Mouse (Mus musculus) liver, postnatal 0 days (tissue): ENCODE data around the gene Rufy2. TPM values are rescaled to one million over a fixed set of nuclear protein-coding genes. Genes with fewer than 3 reads are reported as not detected.
A peak's percentile ranks its signal among the peaks of the same experiment; 100 is the strongest.

Experiments used
- ATAC-seq: fragments of 200-750 bp; cut with Nextera tagmentation; 2 replicates; pipeline ENCODE4 v1.8.0; 2017; ENCODE audit warnings: mild to moderate bottlenecking, moderate library complexity
- DNase-seq: peaks from one replicate; pipeline ENCODE4 v3.0.0-alpha.2; 2016
- H3K27ac ChIP-seq: fragments of 300-500 bp; sonication (generic); 2 replicates; pipeline ENCODE4 v1.5.1; 2014; ENCODE audit warnings: antibody characterized with exemption, moderate library complexity, mild to moderate bottlenecking, low read depth
- H3K27me3 ChIP-seq: fragments of 300-500 bp; sonication (generic); 2 replicates; pipeline ENCODE4 v1.6.1; 2014; ENCODE audit warnings: low read length, control low read depth, mixed read lengths; ENCODE audit not compliant: insufficient read depth
- H3K36me3 ChIP-seq: fragments of 300-500 bp; sonication (generic); replicated peaks from 2 replicates; pipeline ENCODE4 v1.6.1; 2014; ENCODE audit warnings: mild to moderate bottlenecking, control low read depth, low read length, moderate library complexity, mixed read lengths; ENCODE audit not compliant: insufficient read depth
- H3K4me1 ChIP-seq: fragments of 300-500 bp; sonication (generic); 2 replicates; pipeline ENCODE4 v1.6.1; 2014; ENCODE audit warnings: antibody characterized with exemption, mild to moderate bottlenecking, control low read depth; ENCODE audit not compliant: insufficient read depth
- H3K4me2 ChIP-seq: fragments of 300-500 bp; sonication (generic); 2 replicates; pipeline ENCODE4 v1.6.1; 2014; ENCODE audit warnings: low read depth, mild to moderate bottlenecking, low read length, moderate library complexity, mixed read lengths
- H3K4me3 ChIP-seq: fragments of 300-500 bp; sonication (generic); 2 replicates; pipeline ENCODE4 v1.5.1; 2014; ENCODE audit warnings: low read depth, low read length
- H3K9ac ChIP-seq: fragments of 300-500 bp; sonication (generic); replicated peaks from 2 replicates; pipeline ENCODE4 v1.6.1; 2014; ENCODE audit warnings: mild to moderate bottlenecking, moderate library complexity
- H3K9me3 ChIP-seq: fragments of 300-500 bp; sonication (generic); 2 replicates; pipeline ENCODE4 v1.6.1; 2016; ENCODE audit warnings: mild to moderate bottlenecking, control low read depth, low read length, mixed read lengths
- CTCF ChIP-seq: sonication (generic); IDR thresholded peaks from 2 replicates; pipeline ENCODE4 v1.5.1; 2016; ENCODE audit warnings: antibody characterized with exemption, low read depth
- EP300 ChIP-seq: IDR thresholded peaks from 2 replicates; pipeline ENCODE4 v1.6.1; 2016; ENCODE audit warnings: antibody characterized with exemption, low read depth, mild to moderate bottlenecking
- WGBS: fragments of 180-500 bp; shearing (Covaris S2); extraction: QIAGEN DNeasy Blood & Tissue Kit; methylation state at CpG from one replicate; pipeline ENCODE4 v1.1.7; 2014; ENCODE audit not compliant: insufficient replicate concordance; 5-methylcytosine and 5-hydroxymethylcytosine counted together
- polyA plus RNA-seq: library from polyadenylated mRNA; unstranded; fragments of >200 nt; fragmentation: Nextera tagmentation; extraction: Ambion mirVana; gene quantifications from 2 replicates; pipeline ENCODE4 v1.2.1, GENCODE M21; 2015

Rufy2 gene
- polyA plus RNA-seq, 1 experiment from 2014 or later: 2.9 TPM

DNA sequence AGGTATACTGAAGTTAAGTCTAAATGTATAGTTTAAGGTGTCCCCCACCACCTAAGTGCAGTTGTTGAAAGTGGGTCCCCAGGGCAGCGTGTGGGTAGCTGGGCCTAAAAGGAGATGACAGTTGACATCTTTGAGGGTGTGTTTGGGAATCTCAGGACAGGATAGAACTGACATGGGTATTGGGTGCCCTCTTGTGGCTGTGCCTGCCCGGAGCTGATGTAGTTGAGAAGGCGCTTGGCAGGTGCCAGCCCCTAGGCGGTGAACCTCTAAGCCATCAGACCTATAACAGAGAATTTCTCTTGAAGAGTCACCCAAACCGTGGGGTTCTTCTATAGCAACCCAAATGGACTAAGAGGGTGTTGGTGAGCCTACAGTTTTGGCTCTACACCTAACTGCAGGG, 86.0 kb downstream of the Rufy2 start:
- Histone ChIP-seq H3K9ac (no peak overlapping the region), H3K4me3 (no peak overlapping the region), H3K4me1 (no peaks in the 10 kb centered on the region), H3K27ac (no peak overlapping the region), H3K27me3 (no peaks in the 10 kb centered on the region), H3K36me3 (no peaks in the 10 kb centered on the region; the same call in none of the 2 replicates), H3K9me3 (no peaks in the 10 kb centered on the region), H3K4me2 (no peak overlapping the region)
- 17% methylated on average over 5 of the region's 5 CpGs for WGBS
- peak; percentile 35 for ATAC-seq
- no peak for TF ChIP-seq EP300
- TF ChIP-seq CTCF: peak; percentile 88
- DNase-seq: peak; percentile 82

Other genes with a start within 250 kb of the Rufy2 start
- 35.3 and 35.5 TPM in 2 replicates for gene Ccar1, start 187.9 kb upstream of the Rufy2 start, polyA plus RNA-seq
- 0.97 and 0.99 TPM in 2 replicates for gene Tet1, start 71.2 kb upstream of the Rufy2 start, polyA plus RNA-seq
- gene Slc25a16, start 59.6 kb upstream of the Rufy2 start, polyA plus RNA-seq: 13.9 and 14.3 TPM in 2 replicates
- 10.6 and 11.0 TPM in 2 replicates for gene Dna2, start 33.2 kb upstream of the Rufy2 start, polyA plus RNA-seq
- 12.1 and 12.4 TPM in 2 replicates for gene Hnrnph3, start 44.0 kb downstream of the Rufy2 start, polyA plus RNA-seq
- 15.0 and 17.3 TPM in 2 replicates for gene Pbld2, start 44.1 kb downstream of the Rufy2 start, polyA plus RNA-seq
- gene Pbld1, start 79.9 kb downstream of the Rufy2 start, polyA plus RNA-seq: 66.9 and 67.6 TPM in 2 replicates
- gene Atoh7, start 119.4 kb downstream of the Rufy2 start, polyA plus RNA-seq: 0.08 and 0.61 TPM in 2 replicates
- gene Mypn, start 223.7 kb downstream of the Rufy2 start, polyA plus RNA-seq: 0.04 and 0.18 TPM in 2 replicates